Mouse (Mus musculus): ENCODE results near the gene Sirt4. TPM values are rescaled to one million over a fixed set of nuclear protein-coding genes. Genes with fewer than 3 reads are reported as not detected.

The Sirt4 gene
- total RNA-seq, 2 experiments from 2014 or later = 7.2 to 20.4 TPM

Other genes starting within 250 kb of the Sirt4 start
- gene Pop5, start 248.9 kb downstream of the Sirt4 start, total RNA-seq (2014; fragmentation: Nextera tagmentation) = 130 and 136 TPM in 2 replicates
- 69.1 and 154 TPM in 2 replicates for gene Pop5, start 248.9 kb downstream of the Sirt4 start, total RNA-seq (2017)
- 47.4 and 71.5 TPM in 2 replicates for gene Rnf10, start 211.8 kb downstream of the Sirt4 start, total RNA-seq (2014; fragmentation: Nextera tagmentation)
- gene Rnf10, start 211.8 kb downstream of the Sirt4 start, total RNA-seq (2017) = 35.9 and 36.9 TPM in 2 replicates
- 23.0 and 35.5 TPM in 2 replicates for gene Coq5, start 205.1 kb downstream of the Sirt4 start, total RNA-seq (2014; fragmentation: Nextera tagmentation)
- gene Coq5, start 205.1 kb downstream of the Sirt4 start, total RNA-seq (2017) = 71.1 and 78.6 TPM in 2 replicates
- gene Dynll1, start 183.7 kb downstream of the Sirt4 start, total RNA-seq (2014; fragmentation: Nextera tagmentation) = 550 and 746 TPM in 2 replicates
- 379 and 555 TPM in 2 replicates for gene Dynll1, start 183.7 kb downstream of the Sirt4 start, total RNA-seq (2017)
- 74.7 and 96.0 TPM in 2 replicates for gene Srsf9, start 157.5 kb downstream of the Sirt4 start, total RNA-seq (2014; fragmentation: Nextera tagmentation)
- 61.6 and 108 TPM in 2 replicates for gene Srsf9, start 157.5 kb downstream of the Sirt4 start, total RNA-seq (2017)
- gene Gatc, start 143.5 kb downstream of the Sirt4 start, total RNA-seq (2014; fragmentation: Nextera tagmentation) = 31.0 and 41.1 TPM in 2 replicates
- 13.6 and 18.6 TPM in 2 replicates for gene Gatc, start 143.5 kb downstream of the Sirt4 start, total RNA-seq (2017)
- 36.8 and 45.8 TPM in 2 replicates for gene Triap1, start 143.5 kb downstream of the Sirt4 start, total RNA-seq (2014; fragmentation: Nextera tagmentation)
- 16.8 and 19.8 TPM in 2 replicates for gene Triap1, start 143.5 kb downstream of the Sirt4 start, total RNA-seq (2017)
- 744 and 848 TPM in 2 replicates for gene Cox6a1, start 135.7 kb downstream of the Sirt4 start, total RNA-seq (2014; fragmentation: Nextera tagmentation)
- gene Cox6a1, start 135.7 kb downstream of the Sirt4 start, total RNA-seq (2017) = 84.8 and 115 TPM in 2 replicates
- gene Msi1, start 55.1 kb downstream of the Sirt4 start, total RNA-seq (2014; fragmentation: Nextera tagmentation) = not detected in 2 replicates
- gene Msi1, start 55.1 kb downstream of the Sirt4 start, total RNA-seq (2017) = not detected in 2 replicates
- not detected in 2 replicates for gene Pla2g1b, start 18.5 kb downstream of the Sirt4 start, total RNA-seq (2014; fragmentation: Nextera tagmentation)
- not detected in 2 replicates for gene Pla2g1b, start 18.5 kb downstream of the Sirt4 start, total RNA-seq (2017)
- gene Pxn, start 22.0 kb upstream of the Sirt4 start, total RNA-seq (2014; fragmentation: Nextera tagmentation) = 31.8 and 34.0 TPM in 2 replicates
- 36.1 and 47.5 TPM in 2 replicates for gene Pxn, start 22.0 kb upstream of the Sirt4 start, total RNA-seq (2017)
- 2,668 and 3,132 TPM in 2 replicates for gene Rplp0, start 74.7 kb upstream of the Sirt4 start, total RNA-seq (2014; fragmentation: Nextera tagmentation)
- 1,591 and 2,082 TPM in 2 replicates for gene Rplp0, start 74.7 kb upstream of the Sirt4 start, total RNA-seq (2017)
- gene Gcn1l1, start 80.5 kb upstream of the Sirt4 start, total RNA-seq (2014; fragmentation: Nextera tagmentation) = 66.1 and 67.0 TPM in 2 replicates
- 31.2 and 54.2 TPM in 2 replicates for gene Gcn1l1, start 80.5 kb upstream of the Sirt4 start, total RNA-seq (2017)
- 51.4 and 53.5 TPM in 2 replicates for gene Rab35, start 147.2 kb upstream of the Sirt4 start, total RNA-seq (2014; fragmentation: Nextera tagmentation)
- gene Rab35, start 147.2 kb upstream of the Sirt4 start, total RNA-seq (2017) = 34.2 and 36.4 TPM in 2 replicates
- 1.4 and 1.5 TPM in 2 replicates for gene Bicdl1, start 246.9 kb upstream of the Sirt4 start, total RNA-seq (2014; fragmentation: Nextera tagmentation)
- gene Bicdl1, start 246.9 kb upstream of the Sirt4 start, total RNA-seq (2017) = 1.3 TPM in 1 of 2 replicates, not detected in the other

Measured in megakaryocyte-erythroid progenitor cell, adult 5-6 weeks (primary cell).